Mouse (Mus musculus) 416B (cell line): ENCODE measurements around the gene Gm49366.
"Not testable (repeated sequence)": the region's sequence is repeated elsewhere in the genome, so short reads cannot be mapped to it uniquely, and the experiment has no call there.

Experiments used
- DNase-seq: peaks from one replicate; pipeline ENCODE4 v3.0.0; 2011; ENCODE audit warnings: low read depth

Gm49366 gene

DNA sequence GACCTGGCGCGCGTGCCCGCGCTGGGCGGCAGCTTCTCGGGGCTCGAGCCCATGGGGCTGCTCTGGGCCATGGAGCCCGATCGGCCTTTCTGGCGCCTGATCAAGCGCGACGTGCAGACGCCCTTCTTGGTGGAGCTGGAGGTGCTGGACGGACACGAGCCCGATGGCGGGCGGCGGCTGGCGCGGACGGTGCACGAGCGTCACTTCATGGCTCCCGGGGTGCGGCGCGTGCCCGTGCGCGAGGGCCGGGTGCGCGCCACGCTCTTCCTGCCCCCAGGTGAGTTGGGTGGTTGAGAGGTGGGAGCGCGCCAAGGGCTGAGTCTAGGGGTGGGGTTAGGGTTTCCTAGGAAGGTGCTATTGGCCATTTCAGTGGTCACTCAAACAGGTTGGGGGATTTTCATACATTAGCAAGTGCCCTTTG is at the start of gene Gm49366:
TSS of gene Gm49366 (plus strand) at position 245 of the 421 bp plus-strand sequence.
- not testable (repeated sequence) for DNase-seq

DNA sequence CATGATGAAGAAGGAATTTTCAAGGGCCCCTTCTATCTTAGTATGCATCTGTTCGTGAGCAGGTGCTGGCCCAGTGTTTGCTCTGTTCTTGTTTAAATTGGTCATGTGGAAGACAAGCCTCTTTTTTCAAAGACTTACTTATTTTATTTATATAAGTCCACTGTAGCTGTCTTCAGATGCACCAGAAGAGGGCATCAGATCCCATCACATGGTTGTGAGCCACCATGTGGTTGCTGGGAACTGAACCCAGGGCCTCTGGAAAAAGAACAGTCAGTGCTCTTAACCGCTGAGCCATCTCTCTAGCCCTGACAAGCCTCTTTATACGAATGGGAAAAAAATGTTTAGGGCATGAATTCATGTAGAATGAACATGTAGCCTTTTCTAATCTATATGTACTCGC is 49.4 kb upstream of the Gm49366 start:
- peak; percentile 19 for DNase-seq

DNA sequence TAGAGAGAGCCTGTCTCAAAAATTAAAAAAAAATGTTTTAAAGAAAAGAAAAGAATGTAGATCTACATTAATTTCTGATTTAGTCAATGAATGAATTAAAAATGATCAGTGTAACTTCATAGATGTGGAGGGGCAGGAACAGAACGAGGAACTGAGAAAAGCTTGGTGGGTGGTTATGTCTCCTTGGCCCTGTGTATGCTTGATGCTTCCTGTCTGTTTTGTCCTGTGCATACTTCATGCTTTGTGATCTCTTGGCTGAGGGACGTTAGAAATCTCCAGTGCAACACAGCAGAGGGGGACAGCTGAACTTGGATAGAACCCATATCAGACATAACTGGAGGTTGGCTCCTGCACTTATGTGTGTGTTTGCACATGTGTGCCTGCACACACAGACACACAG is 41.5 kb upstream of the Gm49366 start:
- no peak for DNase-seq

DNA sequence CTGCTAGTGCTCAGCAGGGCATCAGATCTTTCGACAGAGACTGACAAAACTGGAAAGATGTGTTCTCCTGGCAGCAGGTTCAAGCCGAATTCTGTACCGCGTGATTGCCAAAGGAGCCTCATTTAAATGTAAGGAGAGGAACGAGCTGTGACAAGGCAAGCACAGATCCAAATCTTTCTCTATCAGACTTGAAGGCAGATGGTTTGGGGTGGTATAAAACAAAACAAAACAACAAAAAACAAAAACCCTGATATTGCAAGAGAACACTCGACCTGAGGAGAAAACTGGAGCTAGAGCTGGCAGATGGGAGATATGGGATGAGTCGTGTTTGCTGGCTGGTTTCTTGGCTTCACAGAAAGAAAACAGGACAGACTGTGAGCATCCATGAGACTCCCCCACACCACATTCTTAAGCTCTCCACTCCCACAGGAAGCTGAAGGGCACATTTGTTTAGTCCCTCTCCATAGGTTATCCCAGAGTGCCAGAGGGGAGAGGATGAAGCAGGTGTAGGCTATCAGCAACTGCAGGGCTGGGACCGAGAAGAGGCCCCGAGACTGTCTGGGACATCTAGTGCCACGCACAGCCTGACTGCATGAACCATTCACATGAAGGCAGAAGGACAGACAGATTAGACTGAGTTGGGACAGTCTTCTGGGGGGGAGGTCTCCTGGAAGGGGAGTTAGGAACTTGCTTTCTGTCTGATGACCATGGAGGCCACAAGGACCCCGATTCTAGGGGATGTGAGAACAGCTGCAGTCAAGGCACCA is 40.2 kb upstream of the Gm49366 start:
- no peak for DNase-seq

DNA sequence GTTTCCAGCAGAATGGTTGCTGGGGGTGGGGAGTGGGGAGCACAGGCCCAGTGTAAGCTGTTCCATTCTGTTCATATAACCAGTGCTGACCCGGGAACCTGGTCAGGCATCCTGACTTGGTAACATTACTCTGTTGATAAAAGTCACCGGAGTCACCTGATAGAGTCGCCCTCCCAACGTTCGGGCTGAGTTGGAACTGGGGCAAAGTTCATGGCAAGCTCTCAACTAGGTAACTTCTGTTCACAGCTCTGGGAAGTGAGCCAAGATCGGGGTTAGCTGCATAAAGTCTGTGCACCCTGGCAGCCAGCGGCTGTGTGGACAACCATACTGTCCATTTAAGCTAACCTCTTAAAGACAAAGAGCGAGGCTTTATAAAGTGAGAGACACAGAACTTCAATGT is 39.5 kb upstream of the Gm49366 start:
- DNase-seq: peak; percentile 70

DNA sequence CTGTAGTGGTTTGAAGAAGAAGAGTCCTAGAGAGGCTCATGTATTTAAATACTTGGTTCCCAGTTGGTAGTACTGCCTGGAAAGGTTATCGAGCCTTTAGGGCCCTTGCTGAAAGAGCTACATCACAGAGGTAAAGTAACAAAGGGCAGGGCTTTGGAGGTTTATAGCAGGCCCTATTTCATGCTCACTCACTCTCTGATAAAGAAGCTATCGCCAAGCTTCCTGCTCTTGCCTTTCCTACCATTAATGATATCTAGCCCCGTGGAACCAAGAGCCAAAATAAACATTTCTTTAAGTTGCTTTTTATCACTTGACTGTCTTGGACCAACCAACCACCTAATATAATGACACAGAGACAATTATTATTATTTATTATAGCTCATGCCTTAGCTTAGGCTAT is 38.3 kb upstream of the Gm49366 start:
- no peak for DNase-seq

- peak; percentile 74 for DNase-seq
Observed at GRCm38 (mm10) chr12:84003866-84004265, 34.9 kb upstream of the Gm49366 start.

GRCm38 (mm10) chr12:84008251-84008650 is 30.5 kb upstream of the Gm49366 start:
- DNase-seq: no peak

DNA sequence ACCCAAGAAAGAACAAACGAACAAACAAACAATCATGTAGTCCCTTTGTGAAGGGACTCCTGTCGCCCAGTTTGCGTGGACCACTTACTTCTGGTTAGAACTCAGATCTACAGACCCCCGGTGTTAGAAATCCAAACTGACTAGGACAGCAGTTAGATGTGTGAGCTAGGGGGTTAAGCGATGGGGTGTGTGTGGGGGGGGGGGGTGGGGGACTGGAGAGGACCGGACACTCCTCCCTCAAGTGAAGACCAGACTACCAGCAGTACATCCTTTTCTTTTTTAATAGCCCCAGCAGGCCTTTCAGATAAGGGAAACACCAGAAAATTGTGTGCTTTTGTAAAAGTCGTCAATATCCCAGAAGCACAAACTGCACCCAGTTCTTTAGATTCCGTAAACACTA is 30.0 kb upstream of the Gm49366 start:
- DNase-seq: no peak

DNA sequence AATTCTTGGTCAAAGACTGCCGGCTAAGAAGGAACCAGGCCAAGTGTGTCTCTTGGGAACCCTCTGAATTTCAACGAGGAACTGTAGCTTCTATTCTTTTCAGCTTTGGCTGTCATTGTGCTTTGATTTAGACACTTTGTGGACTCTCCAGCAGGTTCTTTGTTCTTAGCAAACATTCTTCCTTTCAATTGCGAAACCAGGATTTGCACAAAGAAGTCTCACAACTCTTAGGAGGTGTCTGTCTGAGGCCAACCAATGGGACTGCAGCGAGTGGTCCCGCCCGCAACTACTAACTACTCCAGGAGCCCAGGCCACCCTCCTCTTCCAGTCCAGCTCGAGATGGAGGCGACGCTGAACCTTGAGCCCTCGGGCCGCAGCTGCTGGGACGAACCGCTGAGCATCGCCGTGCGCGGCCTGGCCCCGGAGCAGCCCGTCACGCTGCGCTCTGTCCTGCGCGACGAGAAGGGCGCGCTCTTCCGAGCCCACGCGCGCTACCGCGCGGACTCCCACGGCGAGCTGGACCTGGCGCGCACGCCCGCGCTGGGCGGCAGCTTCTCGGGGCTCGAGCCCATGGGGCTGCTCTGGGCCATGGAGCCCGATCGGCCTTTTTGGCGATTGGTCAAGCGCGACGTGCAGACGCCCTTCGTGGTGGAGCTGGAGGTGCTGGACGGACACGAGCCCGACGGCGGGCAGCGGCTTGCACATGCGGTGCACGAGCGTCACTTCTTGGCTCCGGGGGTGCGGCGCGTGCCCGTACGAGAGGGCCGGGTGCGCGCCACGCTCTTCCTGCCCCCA is 29.4 kb upstream of the Gm49366 start, which contains the start of gene Acot1:
TSS of gene Acot1 (plus strand) at position 320 of the 795 bp plus-strand sequence.
- DNase-seq: not testable (repeated sequence)

- DNase-seq: no peak
Observed at GRCm38 (mm10) chr12:84010201-84010600, 28.5 kb upstream of the Gm49366 start.

- DNase-seq: no peak
Observed at GRCm38 (mm10) chr12:84011251-84012040, 27.3 kb upstream of the Gm49366 start.

DNA sequence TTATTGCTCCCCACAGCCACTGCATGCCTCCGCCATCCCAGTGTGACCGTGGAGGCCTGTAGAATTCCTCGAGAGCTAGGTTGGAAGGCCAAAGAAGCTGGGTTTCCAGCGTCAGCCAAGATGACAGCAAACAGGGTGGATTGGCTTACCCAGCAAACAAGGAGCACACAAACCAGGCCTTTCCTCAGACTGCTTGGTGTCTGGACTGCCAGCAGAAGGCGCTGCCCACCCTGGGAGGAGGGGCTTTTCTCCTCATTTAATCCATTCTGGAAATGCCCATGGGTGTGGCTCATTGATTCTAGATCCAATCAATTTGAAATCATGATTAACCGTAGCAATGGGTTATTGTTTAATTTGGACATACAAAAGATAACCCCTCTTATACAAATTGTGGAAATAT is 25.6 kb upstream of the Gm49366 start:
- DNase-seq: no peak

DNA sequence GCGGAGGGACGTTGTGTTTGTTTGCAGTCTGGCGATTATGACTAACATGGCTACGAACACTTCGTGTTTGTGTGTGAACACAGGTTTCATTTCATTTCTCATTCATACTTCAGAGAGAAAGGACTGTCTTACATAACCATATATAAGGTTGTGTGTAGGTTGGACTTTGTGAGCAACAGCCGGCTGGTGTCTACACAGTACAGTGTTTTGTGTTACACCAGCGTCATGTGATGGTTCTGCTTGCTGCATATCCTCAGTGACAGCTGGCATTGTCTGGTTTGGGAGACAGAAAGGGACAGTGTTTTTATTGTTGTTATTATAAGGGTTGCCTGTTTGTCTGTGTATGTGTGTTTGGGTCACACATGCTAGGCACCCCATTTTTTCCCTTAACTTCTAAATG is 25.0 kb upstream of the Gm49366 start:
- no peak for DNase-seq

DNA sequence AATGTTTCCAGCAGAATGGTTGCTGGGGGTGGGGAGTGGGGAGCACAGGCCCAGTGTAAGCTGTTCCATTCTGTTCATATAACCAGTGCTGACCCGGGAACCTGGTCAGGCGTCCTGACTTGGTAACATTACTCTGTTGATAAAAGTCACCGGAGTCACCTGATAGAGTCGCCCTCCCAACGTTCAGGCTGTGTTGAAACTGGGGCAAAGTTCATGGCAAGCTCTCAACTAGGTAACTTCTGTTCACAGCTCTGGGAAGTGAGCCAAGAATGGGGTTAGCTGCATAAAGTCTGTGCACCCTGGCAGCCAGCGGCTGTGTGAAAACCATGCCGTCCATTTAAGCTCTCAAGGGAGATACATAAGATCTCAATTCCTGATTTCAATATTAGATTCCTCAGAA is 18.2 kb upstream of the Gm49366 start:
- peak; percentile 95 for DNase-seq

DNA sequence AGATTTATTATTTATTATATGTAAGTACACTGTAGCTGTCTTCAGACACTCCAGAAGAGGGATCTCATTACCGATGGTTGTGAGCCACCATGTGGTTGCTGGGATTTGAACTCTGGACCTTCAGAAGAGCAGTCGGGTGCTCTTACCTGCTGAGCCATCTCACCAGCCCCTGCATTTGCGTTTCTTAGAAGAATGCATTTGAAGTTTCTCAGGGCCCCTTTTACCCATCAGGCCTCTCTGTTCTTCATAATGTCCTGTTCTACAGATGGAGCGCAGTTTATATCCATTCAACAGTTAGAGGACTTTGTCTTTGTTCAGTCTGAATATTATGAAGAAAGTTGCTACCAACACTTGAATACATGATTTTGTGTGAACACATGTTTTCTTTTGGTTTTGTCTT is 16.5 kb upstream of the Gm49366 start:
- DNase-seq: not testable (repeated sequence)

GRCm38 (mm10) chr12:84023052-84023745 is 15.5 kb upstream of the Gm49366 start:
- DNase-seq: peak; percentile 82

GRCm38 (mm10) chr12:84025888-84026287 is 12.8 kb upstream of the Gm49366 start:
- DNase-seq: no peak

DNA sequence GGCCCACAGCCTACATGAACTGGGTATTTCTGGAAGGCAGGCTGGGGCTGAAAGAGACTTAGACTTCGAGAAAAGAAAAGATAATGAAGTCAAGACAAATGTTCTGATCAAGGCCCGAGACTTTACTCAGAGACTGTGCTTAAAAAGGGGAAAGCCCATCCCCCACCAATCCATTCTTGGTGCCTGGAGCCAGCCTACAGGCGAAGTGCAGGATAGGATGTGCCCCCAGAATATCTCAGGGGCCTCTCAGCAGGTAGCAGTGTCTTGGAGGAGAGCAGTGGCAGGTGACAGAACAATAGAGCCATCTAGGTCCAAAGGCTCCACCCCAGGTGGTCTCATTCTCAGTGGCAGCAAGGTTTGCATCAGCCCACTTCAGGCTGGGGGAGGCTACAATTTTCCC is 10.4 kb upstream of the Gm49366 start:
- not testable (repeated sequence) for DNase-seq

DNA sequence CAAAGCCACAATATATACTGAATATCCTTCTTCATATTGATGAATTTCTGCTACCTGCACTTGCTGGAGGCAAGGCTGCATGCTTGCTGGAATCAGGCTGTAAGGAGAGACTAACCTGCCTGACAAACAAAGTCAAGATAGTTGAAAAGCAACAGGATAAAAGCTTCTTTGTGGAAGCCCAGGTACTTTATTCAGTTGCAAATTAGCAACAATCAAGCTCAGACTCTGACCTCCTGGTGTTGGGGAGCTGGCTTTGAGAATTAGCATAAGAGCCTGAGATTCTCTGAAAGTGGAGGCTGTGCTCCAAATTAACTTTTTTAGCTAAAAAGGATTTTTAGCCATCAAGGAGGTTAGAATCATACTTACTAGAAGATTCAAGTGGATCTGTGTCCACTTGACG is 9.7 kb upstream of the Gm49366 start:
- DNase-seq: not testable (repeated sequence)

- peak; percentile 89 for DNase-seq
Observed at GRCm38 (mm10) chr12:84030659-84031332, 7.9 kb upstream of the Gm49366 start.
